ENCODE assay signal across 19 mouse cellular contexts in genomic region chr7:135059071-135059470, GRCm38 (mm10).
DNase-seq lines count a peak whose midpoint lies in the region; ATAC-seq and TF ChIP-seq lines count a peak whose summit lies in the region.
"Had no signal": no experiment of that assay in that cellular context is flagged by ENCODE, and none has a peak within 500 bp of the region (broad histone marks: within the 10 kb centered on the region; RNA-seq: fewer than 3 reads in every experiment).

No protein-coding gene starts in this region.

- H3K27ac ChIP-seq in intestine, postnatal 0 days (ENCODE audit: low read depth, low read length) = no peak overlapping the region
- H3K27ac ChIP-seq: hindbrain, embryonic 12.5 days; liver, embryonic 12.5 days; lung, embryonic 15.5 days had no signal

- H3K9me3 ChIP-seq in intestine, postnatal 0 days (ENCODE audit: control insufficient read depth) = no peaks in the 10 kb centered on the region
- H3K9me3 ChIP-seq: liver, embryonic 12.5 days; lung, embryonic 15.5 days had no signal

- intact Hi-C loops in left cerebral cortex, postnatal 14 days (cut with DNase I) = no loop called here

- ATAC-seq in intestine, postnatal 0 days = no peak
- ATAC-seq: forebrain, embryonic 16.5 days; liver, embryonic 12.5 days had no signal

- H3K9ac ChIP-seq in intestine, postnatal 0 days (ENCODE audit: low read depth, low read length) = no peak overlapping the region
- H3K9ac ChIP-seq: heart, embryonic 12.5 days; hindbrain, embryonic 12.5 days; liver, embryonic 12.5 days; lung, embryonic 15.5 days had no signal

- no peaks in the 10 kb centered on the region for H3K27me3 ChIP-seq in intestine, postnatal 0 days (replicated peaks; ENCODE audit: control insufficient read depth, insufficient read depth, low read length)
- H3K27me3 ChIP-seq: heart, embryonic 12.5 days; hindbrain, embryonic 12.5 days; liver, embryonic 12.5 days; lung, embryonic 15.5 days had no signal

- peak; percentile 64 for DNase-seq in right cerebral cortex, adult 18-20 months
- no peak for DNase-seq in right cerebral cortex, postnatal 14 days
- DNase-seq in layer of hippocampus, adult 8-10 months (ENCODE audit: low spot score in 2 of 2) = peak; percentile 34 to 36
- peak; percentile 19 to 37 for DNase-seq in left cerebral cortex, postnatal 14 days (ENCODE audit: low spot score in 2 of 2)
- no peak for DNase-seq in adrenal gland, adult 2 months
- DNase-seq in adipocyte (ENCODE audit: low spot score) = no peak
- DNase-seq: cerebellum, adult 11-12 months; cerebellum, postnatal 14 days; embryo, embryonic 11 days; heart, postnatal 14 days; kidney, adult 8-10 months; kidney, postnatal 25 days; lung, postnatal 4 days had no signal

- H3K36me3 ChIP-seq in intestine, postnatal 0 days (ENCODE audit: control insufficient read depth, insufficient read depth) = no peaks in the 10 kb centered on the region
- H3K36me3 ChIP-seq: hindbrain, embryonic 12.5 days had no signal

- no peak overlapping the region for H3K4me3 ChIP-seq in intestine, postnatal 0 days (ENCODE audit: low read depth, low read length)
- H3K4me3 ChIP-seq: heart, embryonic 12.5 days; hindbrain, embryonic 12.5 days; liver, embryonic 12.5 days; lung, embryonic 15.5 days had no signal

- 91% methylated on average over 4 of the region's 4 CpGs for WGBS in intestine, postnatal 0 days

- no peak overlapping the region for H3K4me2 ChIP-seq in intestine, postnatal 0 days (replicated peaks; ENCODE audit: low read depth)
- H3K4me2 ChIP-seq: heart, embryonic 12.5 days; hindbrain, embryonic 12.5 days; liver, embryonic 12.5 days; lung, embryonic 15.5 days had no signal

- no peak for TF ChIP-seq CTCF in intestine, postnatal 0 days (IDR thresholded peaks at IDR 0.05; ENCODE audit: low read depth)

- H3K4me1 ChIP-seq in intestine, postnatal 0 days (replicated peaks; ENCODE audit: control insufficient read depth, insufficient read depth, low read length) = no peaks in the 10 kb centered on the region
- H3K4me1 ChIP-seq: hindbrain, embryonic 12.5 days; liver, embryonic 12.5 days; lung, embryonic 15.5 days had no signal

Comparison
In these comparisons a context has a peak if more than half of its experiments do, and no peak if none do; other contexts are left out.
1. DNase-seq: peak in right cerebral cortex, adult 18-20 months (single experiment), layer of hippocampus, adult 8-10 months (2 of 2) and left cerebral cortex, postnatal 14 days (2 of 2); none in right cerebral cortex, postnatal 14 days (single experiment), adrenal gland, adult 2 months (single experiment) and adipocyte (single experiment).